Mouse (Mus musculus): ENCODE measurements around the gene Cerk. TPM values are rescaled to one million over a fixed set of nuclear protein-coding genes. Genes with fewer than 3 reads are reported as not detected.
"Not testable (repeated sequence)": the region's sequence is repeated elsewhere in the genome, so short reads cannot be mapped to it uniquely, and the experiment has no call there.

Cerk gene
- polyA plus RNA-seq, 1 experiment from 2014 or later = 4.7 TPM

DNA sequence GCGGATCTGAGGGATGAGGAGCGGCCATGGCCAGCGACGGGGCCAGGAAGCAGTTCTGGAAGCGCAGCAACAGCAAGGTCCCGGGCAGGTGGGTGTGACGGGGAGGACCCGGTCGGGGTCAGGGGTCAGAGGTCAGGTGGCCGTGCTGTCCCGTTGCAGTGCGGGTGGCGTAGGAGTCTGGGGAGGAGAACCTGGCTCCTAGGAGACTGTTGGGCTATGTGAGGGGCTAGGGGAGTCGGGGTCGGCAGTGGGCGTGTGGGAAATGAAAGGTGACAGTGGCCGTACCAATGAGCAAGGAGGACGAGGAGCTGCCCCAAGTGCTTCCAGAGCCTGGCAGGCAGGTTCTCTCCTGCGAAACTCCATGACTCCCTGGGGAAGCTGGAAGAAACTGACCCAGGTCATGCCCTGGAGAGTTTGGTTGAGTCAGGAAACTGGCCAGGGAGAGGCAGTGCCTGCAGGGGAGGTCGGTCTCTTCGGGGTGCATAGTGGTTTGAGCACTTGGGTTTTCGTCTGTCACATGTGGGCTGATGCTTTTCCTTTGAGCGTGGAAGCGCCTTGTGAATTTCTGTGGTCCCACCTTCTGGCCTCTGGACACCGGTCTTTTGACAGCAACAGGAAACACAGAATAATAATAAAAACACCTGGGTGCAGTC lies 28.7 kb upstream of the Cerk start:
- Histone ChIP-seq H3K9ac (ENCODE audit: low read depth, low read length) (peak overlapping the region; percentile 92), H3K36me3 (ENCODE audit: control insufficient read depth, insufficient read depth) (no peaks in the 10 kb centered on the region; the same call in 1 of the 2 replicates), H3K4me1 (ENCODE audit: control insufficient read depth, low read depth, low read length) (peaks cover 16% of the 10 kb centered on the region), H3K27me3 (ENCODE audit: control insufficient read depth, insufficient read depth, low read depth, low read length) (no peaks in the 10 kb centered on the region), H3K4me2 (ENCODE audit: low read depth, low read length) (peak overlapping the region; percentile 82), H3K9me3 (replicated peaks; ENCODE audit: control insufficient read depth, low read length) (no peaks in the 10 kb centered on the region), H3K4me3 (ENCODE audit: low read depth, low read length) (peak overlapping the region; percentile 90), H3K27ac (ENCODE audit: low read length) (peak overlapping the region; percentile 92)
- ATAC-seq (ENCODE audit: low read depth) = peak; percentile 54
- WGBS (ENCODE audit: insufficient replicate concordance) = 10% methylated on average over 25 of the region's 25 CpGs

DNA sequence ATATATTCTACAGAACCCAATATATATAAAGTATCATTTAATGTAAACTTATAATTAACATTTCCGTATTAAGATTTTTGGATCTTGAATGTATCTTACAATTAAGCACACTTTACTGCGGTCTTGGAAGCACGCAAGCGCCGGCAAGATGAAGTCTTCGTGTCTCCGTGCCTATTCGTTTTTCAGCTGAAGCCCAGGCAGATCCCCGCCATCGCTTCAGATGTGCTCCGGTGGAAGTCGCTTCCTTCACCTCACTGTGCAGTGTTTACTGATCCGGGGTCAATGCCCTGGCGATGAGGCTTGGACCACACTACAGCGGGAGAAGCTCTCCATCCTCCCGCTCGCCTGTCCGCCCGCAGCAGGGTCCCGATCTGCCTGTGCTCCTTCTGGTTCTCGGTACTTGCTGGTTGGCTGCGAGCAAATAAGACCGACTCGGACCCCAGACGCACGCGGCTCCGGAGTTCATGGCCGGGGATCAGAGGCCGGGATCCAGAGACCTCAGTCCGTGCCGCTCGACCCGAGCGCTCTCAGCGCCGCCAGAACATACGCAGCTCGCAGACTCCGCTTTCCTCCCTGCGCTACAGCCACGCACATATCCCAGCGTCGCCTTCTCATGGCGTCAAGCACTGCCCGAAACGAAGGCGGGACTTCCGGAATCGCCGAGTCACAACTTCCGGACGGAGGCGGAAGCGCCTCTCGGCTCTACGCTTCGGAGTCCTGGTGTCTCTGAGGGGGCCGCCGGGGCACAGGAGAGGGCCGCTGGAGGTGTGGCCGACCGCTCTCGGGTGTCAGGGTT lies 28.0 kb upstream of the Cerk start, which contains the start of gene Tbc1d22a:
TSS of gene Tbc1d22a (plus strand) at position 707 of the 796 bp plus-strand sequence.
- H3K27me3 ChIP-seq (ENCODE audit: control insufficient read depth, insufficient read depth, low read depth, low read length) = no peaks in the 10 kb centered on the region
- H3K36me3 ChIP-seq (ENCODE audit: control insufficient read depth, insufficient read depth) = no peaks in the 10 kb centered on the region; the same call in 1 of the 2 replicates
- peak; percentile 87 for ATAC-seq (ENCODE audit: low read depth)
- H3K4me2 ChIP-seq (ENCODE audit: low read depth, low read length) = peak within 1 kb of the TSS; percentile 82
- H3K4me3 ChIP-seq (ENCODE audit: low read depth, low read length) = peak within 1 kb of the TSS; percentile 90
- WGBS (ENCODE audit: insufficient replicate concordance) = under 1% methylated on average over 64 of the region's 64 CpGs
- H3K27ac ChIP-seq (ENCODE audit: low read length) = peak within 1 kb of the TSS; percentile 92
- peaks cover 16% of the 10 kb centered on the region for H3K4me1 ChIP-seq (ENCODE audit: control insufficient read depth, low read depth, low read length)
- no peaks in the 10 kb centered on the region for H3K9me3 ChIP-seq (replicated peaks; ENCODE audit: control insufficient read depth, low read length)
- peak within 1 kb of the TSS; percentile 92 for H3K9ac ChIP-seq (ENCODE audit: low read depth, low read length)

DNA sequence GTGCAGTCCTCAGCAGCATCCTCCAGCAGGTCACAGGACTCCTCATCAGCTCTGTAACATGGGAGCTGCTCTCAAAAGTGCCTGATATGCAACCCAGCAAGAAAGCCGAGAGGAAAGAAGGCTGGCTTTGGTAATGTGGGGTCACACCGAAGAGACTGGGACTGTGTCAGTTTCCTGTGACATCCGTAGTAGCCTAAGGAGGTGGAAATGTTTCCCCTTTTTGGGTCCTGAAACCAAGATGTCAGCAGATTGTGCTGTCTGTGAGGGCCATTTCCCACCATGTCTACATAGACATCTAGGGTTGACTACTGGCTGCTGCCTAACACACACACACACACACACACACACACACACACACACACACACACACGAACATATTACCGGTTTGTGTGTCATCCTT lies 26.3 kb upstream of the Cerk start:
- not testable (repeated sequence) for H3K27me3 ChIP-seq (ENCODE audit: control insufficient read depth, insufficient read depth, low read depth, low read length); H3K36me3 ChIP-seq (ENCODE audit: control insufficient read depth, insufficient read depth); H3K9me3 ChIP-seq (replicated peaks; ENCODE audit: control insufficient read depth, low read length); H3K27ac ChIP-seq (ENCODE audit: low read length); ATAC-seq (ENCODE audit: low read depth); H3K4me3 ChIP-seq (ENCODE audit: low read depth, low read length); H3K9ac ChIP-seq (ENCODE audit: low read depth, low read length); H3K4me2 ChIP-seq (ENCODE audit: low read depth, low read length)
- WGBS (ENCODE audit: insufficient replicate concordance) = 74% methylated on average over 5 of the region's 5 CpGs
- H3K4me1 ChIP-seq (ENCODE audit: control insufficient read depth, low read depth, low read length) = peaks cover 16% of the 10 kb centered on the region

DNA sequence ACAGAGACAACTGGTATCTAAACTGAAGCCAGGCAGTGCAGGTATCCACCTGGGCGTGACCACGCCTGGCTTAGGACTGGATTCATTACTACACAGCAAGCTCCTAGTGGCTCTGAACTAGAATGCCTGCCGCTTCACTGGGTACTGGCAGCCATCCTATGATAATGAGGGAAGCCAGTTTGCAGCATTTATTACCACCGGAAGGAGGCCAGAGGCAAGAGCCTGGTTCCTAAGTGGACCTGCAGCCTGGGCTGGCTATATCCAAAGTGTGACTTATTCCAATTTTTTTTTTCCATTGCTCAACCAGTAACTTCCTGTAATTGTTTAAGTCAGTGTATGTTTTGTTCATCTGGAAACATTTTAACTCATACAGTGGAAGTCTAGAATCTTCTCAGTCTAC lies 20.4 kb upstream of the Cerk start:
- 59% methylated on average over 4 of the region's 4 CpGs for WGBS (ENCODE audit: insufficient replicate concordance)
- no peaks in the 10 kb centered on the region; the same call in 1 of the 2 replicates for H3K36me3 ChIP-seq (ENCODE audit: control insufficient read depth, insufficient read depth)
- ATAC-seq (ENCODE audit: low read depth) = no peak
- peaks cover 19% of the 10 kb centered on the region for H3K4me1 ChIP-seq (ENCODE audit: control insufficient read depth, low read depth, low read length)
- H3K27me3 ChIP-seq (ENCODE audit: control insufficient read depth, insufficient read depth, low read depth, low read length) = no peaks in the 10 kb centered on the region
- H3K9me3 ChIP-seq (replicated peaks; ENCODE audit: control insufficient read depth, low read length) = no peaks in the 10 kb centered on the region
- no peak overlapping the region for H3K9ac ChIP-seq (ENCODE audit: low read depth, low read length)
- H3K27ac ChIP-seq (ENCODE audit: low read length) = no peak overlapping the region
- no peak overlapping the region for H3K4me3 ChIP-seq (ENCODE audit: low read depth, low read length)
- no peak overlapping the region for H3K4me2 ChIP-seq (ENCODE audit: low read depth, low read length)

DNA sequence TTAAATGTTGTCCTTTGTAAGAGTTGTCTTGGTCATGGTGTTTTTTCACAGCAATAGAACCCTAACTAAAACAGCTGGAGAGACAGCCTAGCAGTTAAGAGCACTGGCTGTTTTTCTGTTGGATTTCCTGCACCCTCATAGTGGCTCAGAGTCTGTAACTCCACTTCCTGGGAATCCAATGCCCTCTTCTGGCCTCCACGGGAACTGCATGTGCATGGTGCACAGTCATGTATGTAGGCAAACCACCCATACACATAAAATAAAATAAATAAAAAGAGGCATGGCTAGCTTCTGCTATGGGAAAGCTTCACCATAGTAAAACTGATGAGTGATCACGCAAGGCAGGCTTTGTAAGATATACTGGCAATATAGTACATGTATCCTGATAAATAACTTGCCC lies 19.4 kb upstream of the Cerk start:
- Histone ChIP-seq H3K4me2 (ENCODE audit: low read depth, low read length) (no peak overlapping the region), H3K9me3 (replicated peaks; ENCODE audit: control insufficient read depth, low read length) (no peaks in the 10 kb centered on the region), H3K27ac (ENCODE audit: low read length) (no peak overlapping the region), H3K27me3 (ENCODE audit: control insufficient read depth, insufficient read depth, low read depth, low read length) (no peaks in the 10 kb centered on the region), H3K9ac (ENCODE audit: low read depth, low read length) (no peak overlapping the region), H3K36me3 (ENCODE audit: control insufficient read depth, insufficient read depth) (no peaks in the 10 kb centered on the region), H3K4me1 (ENCODE audit: control insufficient read depth, low read depth, low read length) (peaks cover 19% of the 10 kb centered on the region), H3K4me3 (ENCODE audit: low read depth, low read length) (no peak overlapping the region)
- 47% methylated on average over 2 of the region's 2 CpGs for WGBS (ENCODE audit: insufficient replicate concordance)
- ATAC-seq (ENCODE audit: low read depth) = no peak

DNA sequence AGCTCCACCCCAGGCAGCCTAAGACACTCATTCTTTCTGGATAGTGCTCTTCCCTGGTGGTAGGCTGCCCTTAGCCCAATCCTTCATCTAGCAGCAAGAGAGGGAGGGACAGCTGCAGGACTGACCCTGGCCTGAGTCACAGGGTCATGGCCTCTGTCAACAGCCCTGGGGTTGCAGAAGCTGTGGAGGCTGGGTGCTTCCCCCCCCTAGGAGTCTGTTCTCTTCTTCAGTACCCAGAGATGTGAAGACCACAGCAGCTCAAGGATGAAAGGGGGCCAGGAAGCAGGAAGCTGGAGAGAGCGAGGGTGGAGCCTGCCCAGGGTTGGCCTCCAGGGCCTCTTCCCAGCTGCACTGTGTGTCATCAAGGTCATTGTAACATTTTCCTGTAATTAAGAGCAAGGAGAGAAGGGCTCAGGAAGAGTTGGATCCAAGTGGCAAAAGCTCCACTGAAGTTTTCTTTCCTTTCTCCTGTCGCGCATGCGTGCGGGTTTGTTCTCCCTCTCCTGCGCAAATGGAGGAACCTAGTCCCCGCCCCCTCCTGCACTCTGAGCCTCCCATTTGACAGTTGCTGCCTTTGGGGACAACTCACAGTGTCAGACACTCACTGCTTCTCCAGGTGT lies 18.1 kb upstream of the Cerk start:
- ATAC-seq (ENCODE audit: low read depth) = peak; percentile 31
- 0 out of 2 replicates have a peak overlapping the region, but pooled peaks have one; percentile 16 for H3K9ac ChIP-seq (ENCODE audit: low read depth, low read length)
- WGBS (ENCODE audit: insufficient replicate concordance) = 34% methylated on average over 7 of the region's 7 CpGs
- H3K27ac ChIP-seq (ENCODE audit: low read length) = peak overlapping the region; percentile 55
- peaks cover 19% of the 10 kb centered on the region for H3K4me1 ChIP-seq (ENCODE audit: control insufficient read depth, low read depth, low read length)
- H3K27me3 ChIP-seq (ENCODE audit: control insufficient read depth, insufficient read depth, low read depth, low read length) = no peaks in the 10 kb centered on the region
- H3K4me2 ChIP-seq (ENCODE audit: low read depth, low read length) = peak overlapping the region; percentile 42
- H3K36me3 ChIP-seq (ENCODE audit: control insufficient read depth, insufficient read depth) = no peaks in the 10 kb centered on the region
- no peak overlapping the region; the same call in 1 of the 2 replicates for H3K4me3 ChIP-seq (ENCODE audit: low read depth, low read length)
- no peaks in the 10 kb centered on the region for H3K9me3 ChIP-seq (replicated peaks; ENCODE audit: control insufficient read depth, low read length)

DNA sequence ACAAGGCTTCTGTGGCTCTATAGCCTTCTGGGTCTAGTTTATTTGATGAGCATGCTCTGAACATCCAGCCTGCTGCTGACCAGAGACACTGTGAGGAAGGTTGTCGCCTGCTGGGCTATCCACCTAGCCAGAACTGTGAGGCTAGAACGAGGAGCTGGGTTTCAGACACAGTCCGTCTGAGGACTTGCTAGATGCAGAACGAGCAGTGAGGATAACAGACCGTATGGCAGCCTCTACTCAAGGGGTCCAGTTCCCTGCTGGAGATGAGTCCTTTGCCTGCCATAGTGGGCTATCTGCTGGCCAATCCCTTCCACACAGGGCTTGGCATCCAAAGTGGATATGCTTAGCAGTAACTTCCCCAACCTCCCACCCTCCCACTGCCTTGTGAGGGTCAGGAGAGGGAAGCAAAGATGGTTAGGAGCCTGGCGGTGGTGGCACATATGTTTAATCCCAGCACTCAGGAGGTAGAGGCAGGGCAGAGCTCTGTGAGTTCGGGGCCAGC lies 17.4 kb upstream of the Cerk start:
- ATAC-seq (ENCODE audit: low read depth) = no peak
- Histone ChIP-seq H3K4me3 (ENCODE audit: low read depth, low read length) (no peak overlapping the region), H3K36me3 (ENCODE audit: control insufficient read depth, insufficient read depth) (no peaks in the 10 kb centered on the region), H3K4me1 (ENCODE audit: control insufficient read depth, low read depth, low read length) (peaks cover 19% of the 10 kb centered on the region), H3K27ac (ENCODE audit: low read length) (peak overlapping the region; percentile 55), H3K9ac (ENCODE audit: low read depth, low read length) (no peak overlapping the region), H3K27me3 (ENCODE audit: control insufficient read depth, insufficient read depth, low read depth, low read length) (no peaks in the 10 kb centered on the region), H3K9me3 (replicated peaks; ENCODE audit: control insufficient read depth, low read length) (no peaks in the 10 kb centered on the region), H3K4me2 (ENCODE audit: low read depth, low read length) (no peak overlapping the region)
- WGBS (ENCODE audit: insufficient replicate concordance) = 58% methylated on average over 7 of the region's 7 CpGs

DNA sequence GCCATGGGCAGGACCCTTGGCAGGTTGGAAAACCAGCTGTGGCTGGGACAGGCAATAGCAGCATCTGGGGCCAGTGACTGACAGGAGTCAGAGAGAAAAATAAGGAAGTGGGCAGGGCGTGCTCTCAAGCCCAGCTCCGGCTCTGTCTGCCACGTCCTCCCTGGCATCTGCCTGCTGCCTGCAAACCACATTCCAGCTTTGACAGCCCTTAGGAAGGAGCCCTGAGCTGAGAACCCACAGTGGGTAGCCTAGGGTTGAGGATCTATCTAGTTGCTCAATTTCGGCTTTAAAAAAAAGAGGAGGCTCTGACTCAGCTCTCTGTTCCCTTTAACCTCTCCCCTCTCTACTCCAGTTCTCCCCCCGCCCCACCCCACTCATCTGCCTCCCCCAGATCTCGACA lies 16.7 kb upstream of the Cerk start:
- Histone ChIP-seq H3K9ac (ENCODE audit: low read depth, low read length) (no peak overlapping the region), H3K4me2 (ENCODE audit: low read depth, low read length) (no peak overlapping the region), H3K9me3 (replicated peaks; ENCODE audit: control insufficient read depth, low read length) (no peaks in the 10 kb centered on the region), H3K27me3 (ENCODE audit: control insufficient read depth, insufficient read depth, low read depth, low read length) (no peaks in the 10 kb centered on the region), H3K27ac (ENCODE audit: low read length) (peak overlapping the region; percentile 55; the same call in 1 of the 2 replicates), H3K36me3 (ENCODE audit: control insufficient read depth, insufficient read depth) (no peaks in the 10 kb centered on the region), H3K4me1 (ENCODE audit: control insufficient read depth, low read depth, low read length) (peaks cover 19% of the 10 kb centered on the region), H3K4me3 (ENCODE audit: low read depth, low read length) (no peak overlapping the region)
- peak; percentile 10; the same call in 1 of the 2 replicates for ATAC-seq (ENCODE audit: low read depth)
- 12% methylated on average over 6 of the region's 6 CpGs for WGBS (ENCODE audit: insufficient replicate concordance)

Measured in liver, embryonic 16.5 days (tissue).